Mouse (Mus musculus) bone marrow macrophage, adult 2 months (primary cell): ENCODE measurements at regions not wholly inside any gene's neighbourhood (a gene's known extent, or its start where the extent isn't known, plus 50 kb on each side); places are given as distances from the start of the nearest gene placed in this dataset.

Source experiments
- CTCF ChIP-seq: IDR thresholded peaks from 2 replicates; pipeline ENCODE4 v1.5.1; 2012; ENCODE audit warnings: low read depth, mild to moderate bottlenecking, low read length, moderate library complexity
- POLR2A ChIP-seq: IDR thresholded peaks from 2 replicates; pipeline ENCODE4 v1.6.1; 2012; ENCODE audit warnings: mild to moderate bottlenecking, low read depth, low read length, borderline replicate concordance

GRCm38 (mm10) chr1:128874190-128874589 lies 282.1 kb upstream of the Cxcr4 start:
- TF ChIP-seq CTCF, result no peak
- no peak for TF ChIP-seq POLR2A
